Mouse (Mus musculus): ENCODE data around the gene Hdgf. TPM values are rescaled to one million over a fixed set of nuclear protein-coding genes. Genes with fewer than 3 reads are reported as not detected.
A peak's percentile ranks its signal among the peaks of the same experiment; 100 is the strongest.
"Not testable (repeated sequence)": the region's sequence is repeated elsewhere in the genome, so short reads cannot be mapped to it uniquely, and the experiment has no call there.

Hdgf gene
- polyA plus RNA-seq, 1 experiment from 2014 or later = 186 TPM

- Histone ChIP-seq H3K27ac (ENCODE audit: low read length) (peak overlapping the region; percentile 87), H3K4me2 (replicated peaks; ENCODE audit: low read depth, low read length) (peak overlapping the region; percentile 89), H3K9ac (replicated peaks; ENCODE audit: low read depth) (peak overlapping the region; percentile 89), H3K9me3 (ENCODE audit: low read length) (no peaks in the 10 kb centered on the region), H3K4me1 (ENCODE audit: insufficient read depth, low read depth, low read length) (peaks cover 15% of the 10 kb centered on the region), H3K4me3 (ENCODE audit: low read depth, low read length) (peak overlapping the region; percentile 93), H3K36me3 (ENCODE audit: insufficient read depth, low read length) (no peaks in the 10 kb centered on the region), H3K27me3 (replicated peaks; ENCODE audit: insufficient read depth, low read length) (no peaks in the 10 kb centered on the region)
- TF ChIP-seq CTCF (IDR thresholded peaks at IDR 0.05) = no peak
- no peak for TF ChIP-seq EP300 (IDR thresholded peaks at IDR 0.05)
- WGBS = under 1% methylated on average over 20 of the region's 28 CpGs
- ATAC-seq = peak; percentile 0; the same call in 1 of the 2 replicates
- DNase-seq (ENCODE audit: low spot score) = peak; percentile 73
These were observed 21.3 kb upstream of the Hdgf start for GRCm38 (mm10) chr3:87884708-87885251.

GRCm38 (mm10) chr3:87885281-87886003, 20.7 kb upstream of the Hdgf start, which contains the start of gene Prcc:
Prcc (minus strand) TSS chr3:87885608.
- H3K4me2 ChIP-seq (replicated peaks; ENCODE audit: low read depth, low read length) = peak within 1 kb of the TSS; percentile 89
- H3K36me3 ChIP-seq (ENCODE audit: insufficient read depth, low read length) = no peaks in the 10 kb centered on the region
- under 1% methylated on average over 25 of the region's 33 CpGs for WGBS
- DNase-seq (ENCODE audit: low spot score) (peak; percentile 100), ATAC-seq (peak; percentile 97)
- peak within 1 kb of the TSS; percentile 89 for H3K9ac ChIP-seq (replicated peaks; ENCODE audit: low read depth)
- no peaks in the 10 kb centered on the region for H3K9me3 ChIP-seq (ENCODE audit: low read length)
- peak within 1 kb of the TSS; percentile 93 for H3K4me3 ChIP-seq (ENCODE audit: low read depth, low read length)
- no peaks in the 10 kb centered on the region for H3K27me3 ChIP-seq (replicated peaks; ENCODE audit: insufficient read depth, low read length)
- TF ChIP-seq CTCF (IDR thresholded peaks at IDR 0.05) = peak; percentile 29; the same call in 1 of the 2 replicates
- peak; percentile 71 for TF ChIP-seq EP300 (IDR thresholded peaks at IDR 0.05)
- peak within 1 kb of the TSS; percentile 87 for H3K27ac ChIP-seq (ENCODE audit: low read length)
- peaks cover 15% of the 10 kb centered on the region for H3K4me1 ChIP-seq (ENCODE audit: insufficient read depth, low read depth, low read length)

GRCm38 (mm10) chr3:87886004-87886365, 20.1 kb upstream of the Hdgf start:
- Histone ChIP-seq H3K4me1 (ENCODE audit: insufficient read depth, low read depth, low read length) (peaks cover 15% of the 10 kb centered on the region), H3K4me3 (ENCODE audit: low read depth, low read length) (peak overlapping the region; percentile 38), H3K9ac (replicated peaks; ENCODE audit: low read depth) (no peak overlapping the region), H3K4me2 (replicated peaks; ENCODE audit: low read depth, low read length) (peak overlapping the region; percentile 89), H3K9me3 (ENCODE audit: low read length) (no peaks in the 10 kb centered on the region), H3K27me3 (replicated peaks; ENCODE audit: insufficient read depth, low read length) (no peaks in the 10 kb centered on the region), H3K27ac (ENCODE audit: low read length) (no peak overlapping the region), H3K36me3 (ENCODE audit: insufficient read depth, low read length) (no peaks in the 10 kb centered on the region)
- 6% methylated on average over 10 of the region's 10 CpGs for WGBS
- DNase-seq (ENCODE audit: low spot score) (no peak), ATAC-seq (peak; percentile 0; the same call in 1 of the 2 replicates)
- TF ChIP-seq EP300 (IDR thresholded peaks at IDR 0.05) = no peak
- TF ChIP-seq CTCF (IDR thresholded peaks at IDR 0.05) = no peak

GRCm38 (mm10) chr3:87886416-87886815, 19.7 kb upstream of the Hdgf start:
- Histone ChIP-seq H3K4me3 (ENCODE audit: low read depth, low read length) (no peak overlapping the region), H3K27me3 (replicated peaks; ENCODE audit: insufficient read depth, low read length) (no peaks in the 10 kb centered on the region), H3K27ac (ENCODE audit: low read length) (no peak overlapping the region), H3K4me2 (replicated peaks; ENCODE audit: low read depth, low read length) (no peak overlapping the region), H3K4me1 (ENCODE audit: insufficient read depth, low read depth, low read length) (peaks cover 15% of the 10 kb centered on the region), H3K9me3 (ENCODE audit: low read length) (no peaks in the 10 kb centered on the region), H3K9ac (replicated peaks; ENCODE audit: low read depth) (no peak overlapping the region), H3K36me3 (ENCODE audit: insufficient read depth, low read length) (no peaks in the 10 kb centered on the region)
- WGBS = 83% methylated on average over 6 of the region's 6 CpGs
- DNase-seq (ENCODE audit: low spot score) (peak; percentile 20), ATAC-seq (no peak)
- TF ChIP-seq EP300 (IDR thresholded peaks at IDR 0.05) (no peak), CTCF (IDR thresholded peaks at IDR 0.05) (no peak)

GRCm38 (mm10) chr3:87887400-87887799, 18.7 kb upstream of the Hdgf start:
- H3K4me3 ChIP-seq (ENCODE audit: low read depth, low read length); H3K9ac ChIP-seq (replicated peaks; ENCODE audit: low read depth); H3K9me3 ChIP-seq (ENCODE audit: low read length); ATAC-seq; H3K27me3 ChIP-seq (replicated peaks; ENCODE audit: insufficient read depth, low read length); H3K36me3 ChIP-seq (ENCODE audit: insufficient read depth, low read length); DNase-seq (ENCODE audit: low spot score); H3K27ac ChIP-seq (ENCODE audit: low read length); H3K4me2 ChIP-seq (replicated peaks; ENCODE audit: low read depth, low read length): not testable (repeated sequence)
- TF ChIP-seq CTCF (IDR thresholded peaks at IDR 0.05) = peak; percentile 41
- peaks cover 15% of the 10 kb centered on the region for H3K4me1 ChIP-seq (ENCODE audit: insufficient read depth, low read depth, low read length)
- 77% methylated on average over 4 of the region's 4 CpGs for WGBS

- no peaks in the 10 kb centered on the region for H3K9me3 ChIP-seq (ENCODE audit: low read length)
- no peak overlapping the region for H3K27ac ChIP-seq (ENCODE audit: low read length)
- TF ChIP-seq CTCF (IDR thresholded peaks at IDR 0.05) = no peak
- no peak for TF ChIP-seq EP300 (IDR thresholded peaks at IDR 0.05)
- no peak for DNase-seq (ENCODE audit: low spot score)
- no peak for ATAC-seq
- no peaks in the 10 kb centered on the region for H3K4me1 ChIP-seq (ENCODE audit: insufficient read depth, low read depth, low read length)
- no peaks in the 10 kb centered on the region for H3K36me3 ChIP-seq (ENCODE audit: insufficient read depth, low read length)
- H3K4me3 ChIP-seq (ENCODE audit: low read depth, low read length) = no peak overlapping the region
- WGBS = 46% methylated on average over 3 of the region's 3 CpGs
- H3K4me2 ChIP-seq (replicated peaks; ENCODE audit: low read depth, low read length) = no peak overlapping the region
- no peak overlapping the region for H3K9ac ChIP-seq (replicated peaks; ENCODE audit: low read depth)
- H3K27me3 ChIP-seq (replicated peaks; ENCODE audit: insufficient read depth, low read length) = no peaks in the 10 kb centered on the region
These were observed 14.6 kb upstream of the Hdgf start for GRCm38 (mm10) chr3:87891481-87891880.

All from lung, postnatal 0 days (tissue).